Mouse (Mus musculus) fibroblast of lung, adult 2 months (primary cell): ENCODE results near the gene Pknox1.

ENCODE experiments used
- DNase-seq: peaks from one replicate; pipeline ENCODE4 v3.0.0-alpha.2; 2011; ENCODE audit warnings: low read depth

Gene Pknox1

DNA sequence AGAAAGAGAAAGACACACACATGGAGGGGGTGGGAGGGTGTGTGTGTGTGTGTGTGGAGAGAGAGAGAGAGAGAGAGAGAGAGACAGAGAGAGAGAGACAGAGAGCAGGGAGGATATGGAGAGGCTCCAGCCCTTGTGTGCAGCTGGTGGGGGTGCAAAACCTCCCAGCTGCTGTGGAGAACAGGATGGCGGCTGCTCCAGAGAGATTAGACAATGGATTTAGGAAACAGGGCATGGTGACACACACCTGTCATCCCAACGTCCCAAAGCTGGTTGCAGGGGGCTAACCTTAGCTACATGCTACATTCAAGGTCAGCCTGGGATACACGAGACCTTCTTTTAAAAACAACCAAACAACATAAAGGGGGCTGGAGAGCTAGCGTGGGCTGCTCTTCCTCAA, 8.3 kb upstream of the Pknox1 start:
- no peak for DNase-seq

DNA sequence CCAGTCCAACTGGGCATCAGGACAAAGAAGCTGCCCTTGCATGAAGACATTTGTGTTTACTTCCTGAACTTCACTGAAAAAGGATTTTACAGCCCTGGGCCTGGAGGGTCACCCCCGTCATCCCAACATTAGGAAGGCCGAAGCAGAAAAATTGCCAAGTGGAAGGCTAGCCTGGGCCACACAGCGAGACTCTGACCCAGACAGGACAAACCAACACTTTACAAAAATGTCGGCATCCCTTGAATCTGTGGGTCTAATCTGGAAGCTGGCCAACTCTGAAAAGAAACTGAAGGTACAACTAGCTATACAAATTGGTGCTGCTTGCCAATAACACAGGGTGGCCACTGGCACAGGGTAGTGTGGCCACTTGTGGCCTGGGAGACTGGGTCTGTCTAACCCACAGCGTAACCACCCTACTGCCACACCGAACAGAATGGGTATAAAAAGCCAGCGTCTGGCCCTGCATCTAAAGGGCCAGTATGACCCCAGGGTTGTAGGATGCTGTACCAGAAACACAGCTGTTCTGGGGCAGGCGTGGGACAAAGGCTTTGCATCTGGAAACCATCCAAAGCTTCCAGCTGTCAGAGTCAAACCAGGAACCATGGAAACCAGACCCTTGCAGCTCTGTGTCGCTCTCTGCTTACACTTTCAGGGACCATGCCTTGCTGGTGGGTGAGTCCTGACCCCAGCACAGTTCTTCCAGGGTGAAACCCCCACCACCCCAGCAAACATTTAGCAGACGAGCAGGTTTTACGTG, 7.2 kb upstream of the Pknox1 start:
- DNase-seq: no peak

DNA sequence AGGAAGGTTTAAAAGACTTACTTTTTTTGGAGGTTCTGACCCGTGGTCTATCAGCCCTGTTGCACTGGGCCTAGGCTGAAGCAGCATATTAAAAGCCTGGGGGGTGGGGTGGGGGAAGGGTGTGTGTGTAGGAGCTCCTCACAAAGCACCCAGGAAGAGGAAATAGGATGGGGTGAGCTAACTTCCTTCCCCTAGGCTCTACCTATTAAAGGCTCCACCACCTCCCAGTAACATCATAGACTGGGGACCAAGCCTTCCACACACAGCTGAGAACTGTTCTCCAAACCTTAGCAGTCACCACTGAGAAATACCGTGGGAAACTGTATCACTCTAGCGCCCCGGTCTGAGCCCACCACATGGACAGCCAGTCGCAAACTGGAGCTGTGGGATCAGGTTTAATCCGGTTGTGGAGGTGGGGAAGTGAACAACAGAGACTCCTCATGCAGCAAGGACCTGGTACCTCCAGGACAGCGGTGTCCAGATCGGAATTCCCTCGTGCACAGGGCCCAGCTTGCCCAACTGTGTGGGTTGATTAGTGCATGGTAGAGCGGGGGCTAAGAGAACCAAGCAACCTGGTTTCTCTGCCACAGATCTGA, 6.5 kb upstream of the Pknox1 start:
- DNase-seq: no peak

DNA sequence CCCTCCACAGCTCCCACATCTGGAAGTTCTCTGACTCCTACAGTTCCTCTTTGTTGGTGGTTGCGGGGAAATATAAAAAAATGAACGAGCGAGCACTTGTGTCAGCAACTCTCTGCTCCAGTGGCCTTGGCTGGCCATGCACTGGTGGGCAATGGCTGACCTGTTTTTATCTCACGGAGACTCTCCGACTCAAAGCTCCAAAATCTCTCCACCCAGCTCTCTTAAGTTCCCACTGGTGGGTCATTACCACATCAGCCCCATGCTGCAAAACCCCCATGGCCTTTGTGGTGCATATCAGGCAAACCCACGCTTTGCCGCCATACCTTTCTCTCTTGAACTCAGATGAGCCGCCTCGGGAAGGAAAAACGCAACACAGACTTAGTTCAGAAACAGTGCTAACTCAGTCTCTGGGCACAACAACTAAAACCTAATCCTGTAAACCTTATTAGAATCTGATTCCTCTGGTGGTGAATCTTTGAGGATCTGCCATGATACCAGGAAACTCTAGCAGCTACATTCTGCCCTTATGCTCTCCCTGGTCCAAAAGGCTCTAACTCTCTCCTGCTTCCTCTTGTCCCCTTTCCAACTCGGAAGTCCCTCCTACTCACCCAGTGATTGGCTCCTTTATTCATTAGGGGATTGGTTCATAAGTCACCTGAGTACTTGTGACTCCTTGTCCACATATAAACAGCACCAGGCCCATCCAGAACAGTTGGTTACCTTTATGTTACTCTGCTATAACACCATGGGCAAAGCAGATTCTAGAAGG, 5.3 kb upstream of the Pknox1 start:
- DNase-seq: no peak

DNA sequence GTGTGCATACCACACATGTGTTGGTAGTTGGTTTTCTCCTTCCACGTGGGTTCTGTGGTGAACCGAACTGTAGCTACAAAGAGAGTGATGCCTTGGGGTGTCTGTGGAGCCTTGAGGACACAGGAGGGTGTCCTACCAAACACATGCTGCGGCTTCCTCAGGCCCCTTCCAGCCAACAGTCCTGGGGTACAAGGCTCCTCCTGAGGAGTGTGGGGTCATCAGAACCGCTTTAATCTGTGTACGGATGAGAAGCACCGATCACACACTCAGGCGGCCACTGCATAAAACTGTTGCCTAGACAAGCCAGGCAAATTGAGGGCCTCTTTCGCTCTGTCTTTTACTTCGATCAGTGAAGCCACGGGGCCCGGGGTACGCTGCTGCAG, 911 bp upstream of the Pknox1 start:
- DNase-seq: no peak

DNA sequence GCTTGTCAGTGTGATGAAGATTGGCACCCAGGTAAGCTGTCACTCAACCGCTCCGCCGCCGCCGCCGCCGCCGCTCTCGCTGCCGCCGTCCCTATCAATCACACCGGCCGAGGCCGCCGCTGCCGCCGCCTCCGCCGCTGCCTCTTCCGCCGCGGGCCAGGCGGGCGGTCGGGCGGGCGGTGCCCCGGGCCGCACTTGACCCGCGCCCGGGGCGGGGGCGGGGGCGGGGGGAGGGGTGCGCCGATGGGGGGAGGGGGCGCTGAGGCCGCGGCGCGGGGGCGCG, 265 bp downstream of the Pknox1 start:
- DNase-seq: no peak

DNA sequence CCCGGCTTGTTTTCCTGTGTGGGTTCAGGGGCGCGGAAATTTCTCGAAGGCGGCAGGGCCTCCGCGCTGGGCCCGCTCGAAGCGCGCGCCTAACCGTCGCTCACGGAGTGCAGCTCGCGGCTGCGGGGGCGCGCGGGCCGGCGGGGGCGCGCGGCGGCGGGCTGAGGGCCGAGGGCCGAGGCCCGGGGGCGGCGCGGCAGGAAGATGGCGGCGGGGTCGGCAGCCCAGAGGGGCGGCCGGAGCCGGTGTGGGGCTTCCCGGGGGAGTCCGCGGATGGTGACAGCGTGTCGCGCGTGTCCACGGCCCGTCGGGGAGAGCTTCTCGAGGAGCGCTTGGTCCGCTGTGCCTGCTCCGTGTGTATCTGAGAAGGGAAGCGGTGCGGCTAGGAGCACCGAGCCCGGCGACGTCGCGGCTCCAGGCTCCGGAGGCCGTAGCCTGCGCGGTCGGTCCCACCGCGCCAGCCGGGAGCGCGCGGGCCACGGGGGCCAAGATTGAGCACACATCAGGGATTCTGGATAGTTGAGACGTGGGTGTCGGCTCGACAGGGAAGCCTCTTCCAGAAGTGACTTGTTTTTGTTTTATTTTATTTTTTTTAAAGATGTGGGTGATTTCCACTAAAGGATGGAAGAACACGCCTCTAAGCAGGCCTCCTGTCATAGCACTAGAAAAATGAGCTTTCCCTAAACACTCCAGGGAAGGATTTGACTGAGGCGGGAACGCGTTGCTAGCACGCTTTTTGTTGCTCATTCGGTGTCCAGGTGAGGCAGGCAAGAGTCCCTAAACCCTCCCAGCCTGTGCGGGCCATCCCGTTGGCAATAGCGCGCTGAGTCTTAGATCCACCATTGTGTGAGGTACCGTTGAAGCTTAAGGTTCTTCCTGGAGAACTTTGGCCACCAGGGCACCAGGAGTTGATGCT, 865 bp downstream of the Pknox1 start:
- no peak for DNase-seq

DNA sequence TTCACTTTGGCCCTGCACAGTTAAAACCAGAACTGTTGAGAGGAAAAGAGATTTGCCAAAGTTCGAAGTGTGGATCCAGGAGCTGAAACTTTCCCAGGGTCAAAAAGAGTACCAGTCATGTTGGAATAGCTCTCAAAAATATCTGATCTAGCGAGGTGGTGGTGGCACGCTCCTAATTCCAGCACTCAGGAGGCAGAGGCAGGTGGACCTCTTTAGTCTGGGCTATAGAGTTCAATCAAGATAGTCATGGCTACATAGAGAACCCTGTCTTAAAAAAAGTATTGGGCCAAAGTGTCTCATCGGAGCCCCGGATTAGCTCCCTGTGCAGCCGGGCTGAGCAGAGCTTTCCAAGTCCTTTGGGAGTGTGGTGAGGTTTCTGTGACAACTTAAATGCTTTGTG, 1.7 kb downstream of the Pknox1 start:
- no peak for DNase-seq

DNA sequence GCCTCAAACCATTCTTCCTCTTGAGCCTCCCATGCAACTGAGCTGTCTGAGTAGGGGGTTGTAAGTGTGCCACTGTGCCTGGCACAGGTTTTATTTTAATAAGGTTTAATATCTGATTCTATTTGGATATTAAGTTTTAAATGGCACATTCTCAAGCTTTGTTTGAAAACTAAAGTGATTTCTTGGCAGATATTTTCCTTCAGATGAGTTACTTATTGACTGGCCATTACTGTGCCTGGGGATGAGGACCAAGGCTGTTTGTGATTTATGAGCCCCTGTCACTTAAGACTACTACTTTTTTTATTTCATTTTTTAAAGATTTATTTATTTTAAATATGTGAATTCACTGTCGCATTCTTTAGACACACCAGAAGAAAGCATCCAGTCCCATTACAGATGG, 5.2 kb downstream of the Pknox1 start:
- no peak for DNase-seq

DNA sequence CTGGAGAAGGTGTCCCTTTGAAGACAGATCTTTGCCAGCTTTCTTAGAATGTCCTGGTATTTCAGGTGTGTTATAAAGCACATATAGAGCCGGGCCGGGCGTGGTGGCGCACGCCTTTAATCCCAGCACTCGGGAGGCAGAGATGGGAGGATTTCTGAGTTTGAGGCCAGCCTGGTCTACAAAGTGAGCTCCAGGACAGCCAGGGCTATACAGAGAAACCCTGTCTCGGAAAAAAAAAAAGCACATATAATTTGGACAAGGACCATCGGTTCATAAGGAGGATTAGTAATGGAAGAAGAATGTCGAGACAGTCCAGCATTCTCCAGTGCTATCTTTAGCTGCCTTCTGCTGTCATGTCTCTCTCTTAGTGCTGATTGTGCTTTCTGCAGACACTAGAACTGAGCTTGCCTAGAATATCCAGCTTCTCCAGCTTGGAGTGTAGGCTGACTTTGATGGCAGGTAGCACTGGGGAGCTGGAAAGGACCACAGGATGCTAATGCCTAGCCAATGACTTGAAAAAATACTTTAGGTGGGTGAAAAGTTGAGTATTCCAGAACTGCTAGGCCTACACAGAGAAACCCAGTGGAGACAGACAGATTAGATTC, 5.9 kb downstream of the Pknox1 start:
- no peak for DNase-seq

DNA sequence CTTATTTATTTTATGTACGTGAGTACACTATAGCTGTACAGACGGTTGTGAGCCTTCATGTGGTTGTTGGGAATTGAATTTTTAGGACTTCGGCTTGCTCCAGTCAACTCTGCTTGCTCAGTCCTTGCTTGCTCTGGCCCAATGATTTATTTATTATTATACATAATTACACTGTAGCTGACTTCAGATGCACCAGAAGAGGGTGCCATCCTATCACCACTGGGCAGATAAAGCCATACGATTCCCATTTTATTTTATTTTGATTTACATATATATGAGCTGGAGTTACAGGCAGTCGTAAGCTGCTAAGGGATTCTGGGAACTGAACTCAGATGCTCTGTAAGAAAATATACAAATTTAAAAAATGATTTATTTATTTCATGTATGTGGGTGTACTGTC, 7.2 kb downstream of the Pknox1 start:
- no peak for DNase-seq

DNA sequence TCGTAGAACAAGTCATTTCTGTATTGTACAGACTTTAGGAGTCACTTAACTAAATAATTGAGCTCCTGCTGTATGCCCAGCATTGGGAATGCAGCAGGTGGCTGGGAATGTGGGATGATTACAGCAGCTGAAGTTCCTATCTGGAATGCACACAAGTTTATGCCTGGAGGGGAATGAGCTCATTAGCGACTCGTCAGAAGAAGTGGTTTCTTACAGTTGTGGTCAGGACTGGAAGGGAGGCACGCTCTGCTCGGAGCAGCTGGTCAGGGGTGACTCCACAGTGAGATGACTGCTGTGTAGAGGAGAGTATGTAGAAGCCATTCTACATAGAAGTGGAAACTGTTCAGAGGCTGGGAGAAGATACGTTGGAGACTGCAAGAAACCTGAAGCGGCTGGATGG, 10.1 kb downstream of the Pknox1 start:
- no peak for DNase-seq

DNA sequence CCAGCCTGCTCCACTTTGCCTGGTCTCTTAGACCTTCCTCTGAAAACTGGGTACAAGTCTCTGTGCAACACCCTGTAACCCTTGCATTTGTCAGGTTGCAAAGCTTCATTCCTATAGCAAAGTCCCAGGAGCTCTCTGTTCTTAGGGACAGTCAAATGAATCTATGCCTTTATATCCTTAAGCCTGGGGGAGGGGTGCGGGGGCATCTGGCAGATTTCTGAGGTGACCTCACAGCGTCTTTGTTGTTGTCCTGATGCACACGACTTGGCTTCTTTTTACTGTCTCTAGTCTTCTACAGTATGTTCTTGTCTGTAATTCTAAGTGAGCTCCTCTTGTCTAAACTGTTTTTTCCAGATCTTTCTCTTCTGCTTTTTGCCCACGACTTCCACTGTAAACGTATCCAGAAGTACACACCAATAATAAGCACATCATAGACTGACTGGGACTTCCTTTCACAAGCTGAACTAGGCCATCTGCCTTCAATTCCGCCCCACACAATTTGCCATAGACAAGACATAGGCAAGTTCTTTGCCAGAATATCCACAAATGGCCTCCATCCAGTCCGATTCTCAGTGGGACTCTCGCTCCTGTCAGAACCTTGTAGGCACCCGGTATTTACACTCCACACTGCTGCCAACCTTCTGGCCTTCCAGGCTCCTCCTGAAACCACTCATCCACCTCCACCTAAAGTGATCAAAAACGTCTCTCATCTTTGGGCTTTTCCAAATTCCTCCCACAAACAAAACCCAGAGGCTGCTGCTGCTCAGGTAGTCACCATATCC, 12.1 kb downstream of the Pknox1 start:
- DNase-seq: no peak

DNA sequence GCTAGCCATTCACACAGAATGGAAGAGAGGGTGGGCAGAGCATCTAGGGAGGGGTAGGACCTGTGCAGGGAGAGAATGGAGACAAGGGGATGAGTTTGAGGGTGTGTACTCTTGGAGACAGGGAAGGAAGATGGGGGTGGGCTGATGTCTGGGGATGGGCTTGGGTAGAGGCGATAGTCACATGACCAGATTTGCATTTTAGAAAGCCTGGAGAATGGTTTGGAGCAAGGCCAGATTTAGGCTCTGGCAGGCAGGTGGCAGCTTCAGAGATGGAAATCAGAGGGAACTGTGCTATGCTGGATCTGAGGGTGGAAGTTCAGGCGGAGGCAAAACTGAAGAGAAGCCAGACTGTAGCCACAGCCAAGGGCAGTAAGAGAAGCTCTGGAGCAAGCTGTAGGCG, 15.8 kb downstream of the Pknox1 start:
- DNase-seq: no peak

DNA sequence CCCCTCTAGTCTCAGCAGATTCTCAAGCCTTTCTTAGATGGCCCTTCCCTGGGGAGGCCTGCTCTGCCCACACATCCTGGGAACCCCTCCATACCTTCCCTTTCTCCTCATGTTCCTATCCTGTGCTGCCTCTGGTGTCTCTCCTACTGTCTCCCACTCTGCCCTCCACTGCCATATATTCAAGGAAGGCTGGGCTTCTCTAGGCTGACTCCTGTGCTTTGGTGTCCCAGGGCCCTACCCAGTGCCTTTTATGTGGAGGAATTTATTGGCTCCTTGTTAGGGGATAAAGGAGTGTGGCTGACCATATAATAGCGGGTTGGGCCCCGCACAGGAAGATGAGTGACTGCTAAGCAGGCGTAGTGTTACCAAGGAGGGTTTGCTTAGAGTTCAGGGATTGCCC, 18.7 kb downstream of the Pknox1 start:
- no peak for DNase-seq

DNA sequence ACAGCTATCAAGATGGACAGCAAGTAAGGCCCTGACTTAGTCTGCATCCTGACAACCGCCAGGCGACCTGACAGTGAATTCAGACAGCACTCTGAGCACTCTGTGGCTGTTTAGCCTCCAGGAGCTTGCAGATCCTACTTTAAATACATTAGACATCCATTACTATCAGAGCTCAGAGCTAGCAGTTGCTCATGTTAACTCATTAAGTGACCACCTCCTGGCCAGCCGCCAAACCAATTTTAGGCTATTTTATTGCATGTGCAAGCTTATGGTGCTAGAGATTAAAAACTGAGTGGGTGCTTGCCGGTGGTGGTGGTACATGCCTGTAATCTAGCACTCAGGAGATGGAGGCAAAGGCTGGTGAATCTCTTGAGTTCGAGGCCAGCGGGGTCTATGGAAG, 19.2 kb downstream of the Pknox1 start:
- DNase-seq: no peak

DNA sequence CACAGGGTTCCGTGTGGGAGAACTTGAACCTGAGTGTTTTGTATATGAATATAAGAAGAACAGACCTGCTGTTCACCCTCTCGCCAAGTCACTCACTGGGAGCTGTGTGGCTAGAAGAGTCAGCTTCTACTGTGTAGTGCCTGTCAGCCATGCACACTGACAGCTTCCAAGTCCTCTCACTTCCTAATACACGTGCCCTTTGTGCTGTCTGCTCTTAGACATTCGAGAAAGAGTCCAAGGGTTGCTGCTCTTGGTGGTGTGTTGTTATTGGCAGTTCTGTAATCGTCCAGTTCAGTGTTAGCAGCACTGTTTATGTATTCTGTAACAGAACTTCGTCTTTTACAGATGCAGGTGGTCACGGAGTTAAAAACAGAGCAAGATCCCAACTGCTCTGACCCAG, 23.6 kb downstream of the Pknox1 start:
- no peak for DNase-seq

DNA sequence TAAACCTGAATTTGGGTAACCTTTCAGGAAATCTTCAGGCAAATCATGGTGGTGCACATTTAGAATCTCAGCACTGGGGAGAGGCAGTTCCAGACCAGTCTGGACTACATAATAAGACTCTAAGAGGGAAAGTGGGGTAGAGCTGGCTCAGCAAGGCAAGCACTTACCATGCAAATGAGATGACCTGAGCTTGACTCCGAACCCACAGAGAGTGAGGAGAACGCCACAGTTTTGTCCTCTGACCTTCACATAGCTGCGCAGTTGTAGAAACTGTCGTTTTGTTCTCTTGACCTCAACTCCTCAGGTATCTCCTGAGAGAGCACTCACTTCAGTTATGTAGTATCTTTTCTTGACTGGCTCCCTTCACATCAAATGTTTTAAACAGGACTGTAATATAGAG, 24.2 kb downstream of the Pknox1 start:
- DNase-seq: no peak

DNA sequence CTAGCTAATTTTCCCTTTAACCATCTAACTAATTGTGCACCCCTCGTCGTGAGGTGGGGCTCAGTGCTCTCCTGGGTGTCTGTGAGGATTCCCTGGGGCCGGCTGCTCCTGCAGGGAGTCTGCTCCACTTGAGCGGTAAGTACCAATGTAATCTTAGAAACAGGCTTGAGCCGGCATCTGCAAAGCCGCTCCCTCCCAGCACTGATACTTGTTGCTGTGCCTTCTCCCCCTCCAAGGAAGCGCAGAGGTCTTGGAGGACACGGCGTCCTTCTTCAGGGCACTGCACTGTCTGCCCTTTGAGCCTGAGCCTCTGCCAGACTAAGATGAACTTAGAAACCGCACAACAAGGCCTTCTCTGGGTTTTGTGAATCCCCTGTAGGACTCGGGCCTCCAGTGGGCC, 26.3 kb downstream of the Pknox1 start:
- no peak for DNase-seq

DNA sequence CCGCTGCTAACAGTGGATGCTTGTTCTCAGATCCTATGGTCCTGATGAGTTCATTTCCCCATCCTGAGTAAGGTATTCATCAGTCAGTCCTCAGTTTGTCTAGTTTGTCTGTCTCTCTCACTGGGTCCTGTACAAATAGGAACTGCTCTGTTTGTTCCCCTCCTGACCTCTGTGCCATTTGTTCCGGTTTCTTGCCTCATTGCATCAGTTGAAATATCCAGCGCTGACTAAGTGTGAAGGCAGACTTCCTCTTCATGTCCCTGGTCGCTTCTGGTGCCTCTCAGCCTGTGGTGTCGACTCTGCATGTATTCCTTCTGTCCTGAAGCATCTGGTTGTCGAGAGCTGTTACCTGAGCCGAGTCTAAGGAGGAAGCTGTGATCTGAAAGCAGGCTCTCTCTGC, 30.1 kb downstream of the Pknox1 start:
- DNase-seq: no peak

DNA sequence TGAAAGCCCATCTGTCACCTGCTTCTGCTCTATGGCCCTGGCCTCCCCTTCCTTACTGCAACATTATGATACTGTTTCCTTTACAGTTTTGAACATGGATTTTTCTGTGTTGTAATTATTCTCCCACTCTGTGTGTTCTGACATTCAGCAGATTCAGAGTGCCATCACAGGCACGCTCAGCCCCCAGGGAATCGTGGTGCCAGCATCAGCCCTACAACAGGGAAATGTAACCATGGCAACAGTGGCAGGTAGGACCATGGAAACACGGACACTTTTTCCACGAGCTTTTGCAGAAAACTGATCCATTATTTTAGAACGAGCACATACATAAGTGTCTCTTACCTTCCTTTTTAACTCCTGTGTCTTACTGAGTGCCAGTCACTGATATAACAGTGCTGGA, 30.5 kb downstream of the Pknox1 start:
- no peak for DNase-seq
